Mouse (Mus musculus) intestine, postnatal 0 days (tissue): Measurements from ENCODE around the gene Map3k1. TPM values are rescaled to one million over a fixed set of nuclear protein-coding genes. Genes with fewer than 3 reads are reported as not detected.

Experiments used
- ATAC-seq: fragments of 200-750 bp; cut with Nextera tagmentation; 2 replicates; pipeline ENCODE4 v1.8.0; 2017; ENCODE audit warnings: mild to moderate bottlenecking, moderate TSS enrichment, moderate library complexity
- H3K27ac ChIP-seq: fragments of 300-500 bp; sonication (generic); 2 replicates; pipeline ENCODE4 v1.5.1; 2014; ENCODE audit warnings: mild to moderate bottlenecking, low read depth, low read length, moderate library complexity
- H3K27me3 ChIP-seq: fragments of 300-500 bp; sonication (generic); replicated peaks from 2 replicates; pipeline ENCODE4 v1.6.1; 2014; ENCODE audit warnings: low read length, mixed read lengths; ENCODE audit not compliant: control insufficient read depth, insufficient read depth
- H3K36me3 ChIP-seq: fragments of 300-500 bp; sonication (generic); 2 replicates; pipeline ENCODE4 v1.6.1; 2014; ENCODE audit warnings: mild to moderate bottlenecking, moderate library complexity; ENCODE audit not compliant: control insufficient read depth, insufficient read depth
- H3K4me1 ChIP-seq: fragments of 300-500 bp; sonication (generic); replicated peaks from 2 replicates; pipeline ENCODE4 v1.6.1; 2014; ENCODE audit warnings: antibody characterized with exemption, low read length, mixed read lengths; ENCODE audit not compliant: control insufficient read depth, insufficient read depth
- H3K4me2 ChIP-seq: fragments of 300-500 bp; sonication (generic); replicated peaks from 2 replicates; pipeline ENCODE4 v1.6.1; 2014; ENCODE audit warnings: low read depth, mild to moderate bottlenecking, moderate library complexity
- H3K4me3 ChIP-seq: fragments of 300-500 bp; sonication (generic); 2 replicates; pipeline ENCODE4 v1.5.1; 2014; ENCODE audit warnings: low read depth, low read length
- H3K9ac ChIP-seq: fragments of 300-500 bp; sonication (generic); 2 replicates; pipeline ENCODE4 v1.6.1; 2014; ENCODE audit warnings: mild to moderate bottlenecking, low read depth, low read length
- H3K9me3 ChIP-seq: fragments of 300-500 bp; sonication (generic); 2 replicates; pipeline ENCODE4 v1.6.1; 2016; ENCODE audit warnings: mixed run types; ENCODE audit not compliant: control insufficient read depth
- CTCF ChIP-seq: sonication (generic); IDR thresholded peaks from 2 replicates; pipeline ENCODE4 v1.5.1; 2016; ENCODE audit warnings: low read depth, mild to moderate bottlenecking, control low read depth, antibody characterized with exemption, moderate library complexity
- WGBS: fragments of 180-500 bp; shearing (Covaris S2); extraction: QIAGEN DNeasy Blood & Tissue Kit; methylation state at CpG from one replicate; pipeline ENCODE4 v1.1.7; 2014; 5-methylcytosine and 5-hydroxymethylcytosine counted together
- polyA plus RNA-seq: library from polyadenylated mRNA; unstranded; fragments of >200 nt; fragmentation: Nextera tagmentation; extraction: Ambion mirVana; gene quantifications from 2 replicates; pipeline ENCODE4 v1.2.1, GENCODE M21; 2015

Gene Map3k1
- polyA plus RNA-seq, 1 experiment from 2014 or later: 11.8 TPM

GRCm38 (mm10) chr13:111815486-111815885, 6.7 kb upstream of the Map3k1 start:
- no peak overlapping the region for H3K4me2 ChIP-seq
- no peak overlapping the region for H3K9ac ChIP-seq
- 93% methylated on average over 4 of the region's 4 CpGs for WGBS
- no peak overlapping the region for H3K4me3 ChIP-seq
- H3K4me1 ChIP-seq: 0 out of 2 replicates have a peak, but pooled peaks cover 3% of the 10 kb centered on the region
- ATAC-seq: no peak
- no peaks in the 10 kb centered on the region for H3K36me3 ChIP-seq
- H3K9me3 ChIP-seq: no peaks in the 10 kb centered on the region
- H3K27me3 ChIP-seq: no peaks in the 10 kb centered on the region
- no peak overlapping the region for H3K27ac ChIP-seq
- no peak for TF ChIP-seq CTCF

DNA sequence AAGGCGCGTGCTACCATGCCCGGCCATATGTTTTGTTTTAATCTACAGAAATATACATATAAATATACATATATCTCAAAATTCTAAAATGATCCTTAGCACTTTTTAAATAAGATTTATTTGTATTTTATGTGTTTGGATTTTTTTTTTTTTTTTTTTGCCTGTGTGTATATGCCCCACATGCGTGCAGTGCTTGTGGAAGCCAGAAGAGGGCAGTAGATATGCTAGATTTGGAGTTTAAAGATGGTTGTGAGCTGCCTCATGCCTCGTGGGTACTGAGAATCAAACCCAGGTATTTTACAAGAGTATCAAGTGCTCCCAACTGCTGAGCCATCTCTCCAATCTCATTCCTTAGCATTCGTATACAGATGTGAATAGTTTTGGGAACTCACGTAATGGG, 6.2 kb upstream of the Map3k1 start:
- no peak overlapping the region for H3K4me2 ChIP-seq
- 0 out of 2 replicates have a peak, but pooled peaks cover 3% of the 10 kb centered on the region for H3K4me1 ChIP-seq
- peak; percentile 28 for TF ChIP-seq CTCF
- H3K27me3 ChIP-seq: no peaks in the 10 kb centered on the region
- ATAC-seq: no peak
- 97% methylated on average over 7 of the region's 7 CpGs for WGBS
- H3K9ac ChIP-seq: no peak overlapping the region
- no peaks in the 10 kb centered on the region for H3K9me3 ChIP-seq
- no peaks in the 10 kb centered on the region for H3K36me3 ChIP-seq
- no peak overlapping the region for H3K4me3 ChIP-seq
- no peak overlapping the region for H3K27ac ChIP-seq

- H3K9me3 ChIP-seq: no peaks in the 10 kb centered on the region
- H3K9ac ChIP-seq: no peak overlapping the region
- no peak overlapping the region for H3K4me3 ChIP-seq
- 89% methylated on average over 2 of the region's 2 CpGs for WGBS
- no peaks in the 10 kb centered on the region for H3K27me3 ChIP-seq
- no peaks in the 10 kb centered on the region for H3K4me1 ChIP-seq
- ATAC-seq: no peak
- no peak for TF ChIP-seq CTCF
- no peak overlapping the region for H3K27ac ChIP-seq
- H3K36me3 ChIP-seq: no peaks in the 10 kb centered on the region
- no peak overlapping the region for H3K4me2 ChIP-seq
Observed at GRCm38 (mm10) chr13:111812647-111813046, 3.9 kb upstream of the Map3k1 start.

DNA sequence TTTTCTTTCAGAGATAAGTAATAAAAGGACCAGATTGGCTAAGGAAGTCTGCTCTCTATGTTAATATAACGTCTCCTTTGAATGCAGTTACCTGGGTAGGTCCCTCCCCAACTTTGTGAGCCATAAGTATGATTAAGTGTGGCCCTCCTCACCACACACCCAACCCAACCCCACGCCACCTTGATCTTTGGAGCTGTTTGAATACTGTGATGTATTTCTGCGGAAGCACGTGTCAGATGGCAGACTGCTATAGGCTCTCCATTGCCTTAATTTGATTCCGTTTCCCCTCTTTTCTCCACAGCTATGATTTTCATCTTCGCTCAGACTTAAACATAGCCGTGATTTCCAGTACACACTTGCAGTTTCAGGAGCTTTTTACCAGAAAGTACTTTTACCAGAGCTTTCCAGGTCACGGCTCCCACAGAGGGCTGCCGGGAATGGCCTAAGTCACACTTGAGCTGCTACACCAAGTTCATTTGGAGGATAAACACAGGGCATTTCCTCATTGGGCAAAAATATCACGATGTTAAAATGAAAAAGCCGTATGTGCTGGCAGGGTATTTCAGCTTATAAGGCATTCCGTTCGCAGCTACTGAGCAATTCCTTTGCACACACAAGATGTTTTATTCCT, 2.3 kb upstream of the Map3k1 start:
- Histone ChIP-seq H3K27me3 (no peaks in the 10 kb centered on the region), H3K4me2 (no peak overlapping the region), H3K36me3 (no peaks in the 10 kb centered on the region), H3K4me3 (no peak overlapping the region), H3K4me1 (no peaks in the 10 kb centered on the region), H3K9me3 (no peaks in the 10 kb centered on the region), H3K27ac (no peak overlapping the region), H3K9ac (no peak overlapping the region)
- no peak for TF ChIP-seq CTCF
- no peak for ATAC-seq
- 74% methylated on average over 13 of the region's 13 CpGs for whole genome bisulfite sequencing

GRCm38 (mm10) chr13:111809466-111810228, 854 bp upstream of the Map3k1 start:
- no peak for TF ChIP-seq CTCF
- no peaks in the 10 kb centered on the region for H3K36me3 ChIP-seq
- H3K9ac ChIP-seq: peak overlapping the region; percentile 97
- 2% methylated on average over 27 of the region's 29 CpGs for WGBS
- H3K27me3 ChIP-seq: no peaks in the 10 kb centered on the region
- no peaks in the 10 kb centered on the region for H3K9me3 ChIP-seq
- peak overlapping the region; percentile 99 for H3K4me3 ChIP-seq
- peaks cover 4% of the 10 kb centered on the region for H3K4me1 ChIP-seq
- peak; percentile 46 for ATAC-seq
- peak overlapping the region; percentile 88 for H3K4me2 ChIP-seq
- H3K27ac ChIP-seq: peak overlapping the region; percentile 99

DNA sequence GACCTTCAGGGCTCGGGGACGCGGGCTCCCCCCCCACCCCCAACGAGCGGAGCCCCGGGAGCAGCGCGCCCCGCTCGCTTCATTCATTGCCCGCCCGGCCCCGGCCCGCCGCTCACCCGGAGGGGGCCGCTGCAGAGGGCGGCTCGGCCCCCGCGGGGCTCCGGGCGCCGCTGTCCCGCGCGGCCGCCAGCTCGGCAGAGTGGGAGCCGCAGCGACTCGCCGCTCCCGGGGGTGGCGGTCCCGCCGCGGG, 481 bp downstream of the Map3k1 start:
- WGBS: under 1% methylated on average over 36 of the region's 38 CpGs
- peak overlapping the region; percentile 97 for H3K9ac ChIP-seq
- H3K27me3 ChIP-seq: no peaks in the 10 kb centered on the region
- peaks cover 4% of the 10 kb centered on the region for H3K4me1 ChIP-seq
- no peaks in the 10 kb centered on the region for H3K9me3 ChIP-seq
- peak overlapping the region; percentile 88 for H3K4me2 ChIP-seq
- no peaks in the 10 kb centered on the region for H3K36me3 ChIP-seq
- ATAC-seq: peak; percentile 17
- H3K27ac ChIP-seq: peak overlapping the region; percentile 99
- H3K4me3 ChIP-seq: peak overlapping the region; percentile 99
- TF ChIP-seq CTCF: no peak
